Mouse (Mus musculus) E14TG2a.4 (cell line): ENCODE data around the gene Tmem44.

ENCODE experiments used
- H3K27me3 ChIP-seq: 2 replicates; pipeline ENCODE4 v1.6.1; 2014; ENCODE audit warnings: low read length, control low read depth; ENCODE audit not compliant: insufficient read depth
- H3K36me3 ChIP-seq: 2 replicates; pipeline ENCODE4 v1.6.1; 2014; ENCODE audit warnings: low read length, control low read depth; ENCODE audit not compliant: insufficient read depth
- H3K4me1 ChIP-seq: replicated peaks from 2 replicates; pipeline ENCODE4 v1.6.1; 2014; ENCODE audit warnings: low read depth, low read length, control low read depth
- H3K4me3 ChIP-seq: replicated peaks from 2 replicates; pipeline ENCODE4 v1.5.1; 2014; ENCODE audit warnings: mild to moderate bottlenecking, low read length
- H3K9me3 ChIP-seq: 2 replicates; pipeline ENCODE4 v1.6.1; 2014; ENCODE audit warnings: low read length, control low read depth
- CTCF ChIP-seq: conservative IDR thresholded peaks from 2 replicates; pipeline ENCODE4 v1.5.1; 2014; ENCODE audit warnings: low read length
- NANOG ChIP-seq: IDR thresholded peaks from 2 replicates; pipeline ENCODE4 v1.6.1; 2014; ENCODE audit warnings: borderline replicate concordance, low read length, mixed read lengths
- POU5F1 ChIP-seq: IDR thresholded peaks from 2 replicates; pipeline ENCODE4 v1.6.1; 2014; ENCODE audit warnings: low read length, borderline replicate concordance

Tmem44 gene

DNA sequence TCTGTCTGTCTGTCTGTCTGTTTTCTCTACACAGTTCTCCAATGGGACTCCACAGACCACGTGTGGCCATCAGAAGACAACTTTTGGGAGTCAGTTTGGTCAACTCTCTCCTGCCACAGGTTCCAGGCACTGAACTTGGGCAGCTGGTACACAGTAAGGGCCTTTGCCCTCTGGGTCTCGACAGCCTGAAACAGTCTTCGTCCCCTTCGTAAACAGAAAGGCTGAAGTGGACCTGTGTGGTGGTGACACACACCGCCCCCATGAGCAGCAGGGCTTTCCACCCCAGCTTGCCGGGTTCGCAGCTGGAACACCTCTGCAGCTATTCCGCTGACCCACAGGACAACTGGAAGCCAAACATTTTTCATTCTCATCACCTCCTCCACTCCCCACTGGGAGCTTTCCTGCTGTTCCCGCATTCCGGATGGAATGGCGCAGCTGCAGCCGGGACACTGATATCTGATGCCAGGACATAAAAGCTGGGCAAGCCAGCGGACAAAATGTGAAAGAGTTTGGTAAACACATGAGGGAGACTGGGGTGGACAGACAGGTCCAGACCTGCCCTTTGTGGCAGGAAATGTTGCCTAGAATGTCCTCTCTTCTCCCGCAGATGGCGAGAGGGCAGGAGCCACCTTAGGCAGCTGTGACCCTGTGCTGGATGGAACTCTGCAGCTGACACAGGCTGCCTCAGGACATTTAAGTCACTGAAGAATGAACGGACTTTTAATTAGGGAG lies 51.4 kb downstream of the Tmem44 start:
- H3K27me3 ChIP-seq = peaks cover 28% of the 10 kb centered on the region
- no peaks in the 10 kb centered on the region for H3K36me3 ChIP-seq
- H3K4me3 ChIP-seq = peak overlapping the region; percentile 54
- peaks cover 27% of the 10 kb centered on the region for H3K4me1 ChIP-seq
- H3K9me3 ChIP-seq = no peaks in the 10 kb centered on the region
- TF ChIP-seq CTCF (no peak), NANOG (no peak), POU5F1 (no peak)

- TF ChIP-seq NANOG (no peak), POU5F1 (no peak), CTCF (no peak)
- Histone ChIP-seq H3K36me3 (no peaks in the 10 kb centered on the region), H3K9me3 (no peaks in the 10 kb centered on the region), H3K27me3 (peaks cover 16% of the 10 kb centered on the region), H3K4me1 (peaks cover 20% of the 10 kb centered on the region), H3K4me3 (no peak overlapping the region)
Measured at GRCm38 (mm10) chr16:30497307-30497706, 53.3 kb downstream of the Tmem44 start.

DNA sequence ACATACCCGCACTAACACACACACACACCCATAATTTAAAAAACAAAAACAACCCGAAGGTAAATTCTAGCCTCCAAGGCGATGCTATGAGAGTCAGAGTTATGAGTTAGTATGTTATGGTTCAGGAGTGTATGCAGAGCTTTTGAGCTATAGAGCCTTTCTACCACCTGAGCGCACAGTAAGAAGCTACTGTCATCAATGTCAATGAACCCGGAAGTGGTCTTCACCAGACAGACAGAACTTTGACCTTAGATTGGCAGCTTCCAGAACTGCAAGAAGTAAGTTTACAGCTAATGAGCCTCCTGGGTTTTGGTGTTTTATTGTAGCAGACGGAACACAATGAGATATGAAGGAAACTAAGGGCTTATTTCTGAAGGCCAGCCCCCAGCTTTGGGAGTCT lies 55.8 kb downstream of the Tmem44 start:
- TF ChIP-seq CTCF (no peak), NANOG (no peak), POU5F1 (no peak)

DNA sequence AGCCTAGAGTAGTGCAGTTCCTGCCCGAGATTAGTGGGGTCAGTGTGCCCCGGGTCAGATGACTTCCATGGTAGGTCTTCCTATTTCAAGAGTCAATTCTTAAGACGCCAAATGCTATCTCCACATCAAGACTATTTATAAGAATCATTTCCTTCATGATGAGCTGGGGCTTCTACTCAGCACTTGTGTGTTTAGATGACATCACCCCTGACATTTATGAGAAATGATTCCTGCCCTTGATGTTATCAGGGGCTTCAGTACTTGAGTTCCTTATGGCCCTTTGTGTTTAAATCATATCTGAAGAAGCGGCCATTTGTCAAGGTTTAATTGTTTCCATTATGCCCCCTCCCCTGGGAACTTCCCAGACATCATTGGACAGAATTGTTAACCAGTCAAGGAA lies 58.9 kb downstream of the Tmem44 start:
- H3K36me3 ChIP-seq = no peaks in the 10 kb centered on the region
- H3K4me3 ChIP-seq = no peak overlapping the region
- TF ChIP-seq POU5F1 = no peak
- TF ChIP-seq NANOG = no peak
- TF ChIP-seq CTCF = no peak
- H3K27me3 ChIP-seq = 0 out of 2 replicates have a peak, but pooled peaks cover 6% of the 10 kb centered on the region
- no peaks in the 10 kb centered on the region; the same call in 1 of the 2 replicates for H3K4me1 ChIP-seq
- no peaks in the 10 kb centered on the region for H3K9me3 ChIP-seq

More for the DNA sequence above, 55.8 kb downstream of the Tmem44 start:
- Histone ChIP-seq H3K9me3 (no peaks in the 10 kb centered on the region), H3K27me3 (0 out of 2 replicates have a peak, but pooled peaks cover 6% of the 10 kb centered on the region), H3K36me3 (no peaks in the 10 kb centered on the region), H3K4me1 (peaks cover 8% of the 10 kb centered on the region), H3K4me3 (no peak overlapping the region)

GRCm38 (mm10) chr16:30490791-30491190 lies 59.9 kb downstream of the Tmem44 start:
- Histone ChIP-seq H3K4me1 (no peaks in the 10 kb centered on the region; the same call in 1 of the 2 replicates), H3K4me3 (no peak overlapping the region), H3K27me3 (0 out of 2 replicates have a peak, but pooled peaks cover 6% of the 10 kb centered on the region), H3K9me3 (no peaks in the 10 kb centered on the region), H3K36me3 (no peaks in the 10 kb centered on the region)
- TF ChIP-seq CTCF (no peak), POU5F1 (no peak), NANOG (no peak)

GRCm38 (mm10) chr16:30490316-30490715 lies 60.3 kb downstream of the Tmem44 start:
- H3K4me3 ChIP-seq = no peak overlapping the region
- H3K9me3 ChIP-seq = no peaks in the 10 kb centered on the region
- H3K27me3 ChIP-seq = 0 out of 2 replicates have a peak, but pooled peaks cover 6% of the 10 kb centered on the region
- TF ChIP-seq POU5F1 (no peak), NANOG (no peak), CTCF (no peak)
- no peaks in the 10 kb centered on the region for H3K36me3 ChIP-seq
- H3K4me1 ChIP-seq = no peaks in the 10 kb centered on the region; the same call in 1 of the 2 replicates

GRCm38 (mm10) chr16:30489662-30490061 lies 61.0 kb downstream of the Tmem44 start:
- Histone ChIP-seq H3K4me1 (no peaks in the 10 kb centered on the region; the same call in 1 of the 2 replicates), H3K27me3 (0 out of 2 replicates have a peak, but pooled peaks cover 6% of the 10 kb centered on the region), H3K36me3 (no peaks in the 10 kb centered on the region), H3K4me3 (no peak overlapping the region), H3K9me3 (no peaks in the 10 kb centered on the region)
- no peak for TF ChIP-seq POU5F1
- TF ChIP-seq CTCF = no peak
- TF ChIP-seq NANOG = no peak

DNA sequence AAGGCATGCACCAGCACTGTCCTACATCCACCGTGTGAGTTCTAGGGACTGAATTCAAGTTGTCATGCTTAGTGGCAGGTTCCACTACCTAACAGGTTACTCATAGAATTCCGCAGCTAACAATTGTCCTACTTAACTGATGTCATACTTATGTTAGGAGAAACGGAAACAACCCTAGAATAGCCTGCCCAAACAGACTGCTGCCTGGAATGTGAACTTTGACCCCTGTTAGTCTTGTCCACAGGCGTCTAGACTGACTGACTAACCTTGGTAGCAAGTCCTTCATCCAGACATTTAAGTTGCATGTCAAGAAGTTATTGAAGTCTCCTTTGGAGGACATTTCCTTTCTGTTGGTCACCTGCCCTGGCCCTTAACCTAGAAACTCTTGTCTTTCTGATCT lies 64.1 kb downstream of the Tmem44 start:
- Histone ChIP-seq H3K4me3 (no peak overlapping the region), H3K9me3 (no peaks in the 10 kb centered on the region), H3K27me3 (peaks cover 2% of the 10 kb centered on the region; the same call in 1 of the 2 replicates), H3K36me3 (no peaks in the 10 kb centered on the region), H3K4me1 (no peaks in the 10 kb centered on the region)
- TF ChIP-seq CTCF (no peak), POU5F1 (no peak), NANOG (no peak)

DNA sequence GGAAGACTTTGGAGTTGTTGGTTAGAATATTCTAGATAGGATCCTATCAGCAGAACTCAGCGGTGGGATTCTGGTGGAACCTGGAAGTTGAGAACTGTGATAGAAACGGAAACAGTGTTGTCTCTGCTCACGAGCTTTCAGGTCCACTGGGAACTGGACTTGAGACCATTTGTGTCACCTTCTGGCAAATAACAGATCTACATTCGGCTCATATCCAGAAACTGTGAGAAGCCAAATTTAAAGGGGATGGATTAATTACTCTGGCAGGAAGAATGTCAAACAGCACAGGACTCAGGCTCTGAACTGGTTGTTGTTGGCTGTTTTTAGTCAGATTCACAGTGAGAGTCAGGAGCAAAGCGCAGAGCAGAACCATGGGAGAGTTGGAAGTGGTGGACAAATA lies 72.9 kb downstream of the Tmem44 start:
- TF ChIP-seq POU5F1 (no peak), CTCF (no peak), NANOG (no peak)

More for the DNA sequence above, 72.9 kb downstream of the Tmem44 start:
- peaks cover 5% of the 10 kb centered on the region; the same call in 1 of the 2 replicates for H3K27me3 ChIP-seq
- H3K4me3 ChIP-seq = no peak overlapping the region
- H3K36me3 ChIP-seq = no peaks in the 10 kb centered on the region
- no peaks in the 10 kb centered on the region for H3K4me1 ChIP-seq
- no peaks in the 10 kb centered on the region for H3K9me3 ChIP-seq
